Mouse (Mus musculus) midbrain, embryonic 10.5 days (tissue): ENCODE measurements around the gene Syna. TPM values are rescaled to one million over a fixed set of nuclear protein-coding genes. Genes with fewer than 3 reads are reported as not detected.

Experiments used
- DNase-seq: peaks from one replicate; pipeline ENCODE4 v3.0.0-alpha.2; 2017; ENCODE audit warnings: low spot score
- H3K27ac ChIP-seq: fragments of 300-500 bp; sonication (generic); replicated peaks from 2 replicates; pipeline ENCODE4 v1.5.1; 2016; ENCODE audit warnings: mild to moderate bottlenecking
- H3K27me3 ChIP-seq: fragments of 300-500 bp; sonication (generic); 2 replicates; pipeline ENCODE4 v1.6.1; 2016; ENCODE audit warnings: low read depth, mild to moderate bottlenecking; ENCODE audit not compliant: poor library complexity, severe bottlenecking
- H3K36me3 ChIP-seq: fragments of 300-500 bp; sonication (generic); 2 replicates; pipeline ENCODE4 v1.6.1; 2016; ENCODE audit warnings: mild to moderate bottlenecking, moderate library complexity
- H3K4me1 ChIP-seq: fragments of 300-500 bp; sonication (generic); 2 replicates; pipeline ENCODE4 v1.6.1; 2016
- H3K4me3 ChIP-seq: fragments of 300-500 bp; sonication (generic); 2 replicates; pipeline ENCODE4 v1.5.1; 2016; ENCODE audit warnings: mild to moderate bottlenecking, moderate library complexity
- H3K9me3 ChIP-seq: fragments of 300-500 bp; sonication (generic); replicated peaks from 2 replicates; pipeline ENCODE4 v1.6.1; 2016; ENCODE audit warnings: mild to moderate bottlenecking
- WGBS: fragments of 180-500 bp; shearing (Covaris S2); methylation state at CpG from one replicate; pipeline ENCODE4 v1.1.7; 2016; 5-methylcytosine and 5-hydroxymethylcytosine counted together
- polyA plus RNA-seq: library from polyadenylated mRNA; unstranded; fragments of >200 nt; fragmentation: Nextera tagmentation; extraction: Ambion mirVana; gene quantifications from 2 replicates; pipeline ENCODE4 v1.2.1, GENCODE M21; 2016

Gene Syna
- polyA plus RNA-seq, 1 experiment from 2014 or later = 0.09 TPM

DNA sequence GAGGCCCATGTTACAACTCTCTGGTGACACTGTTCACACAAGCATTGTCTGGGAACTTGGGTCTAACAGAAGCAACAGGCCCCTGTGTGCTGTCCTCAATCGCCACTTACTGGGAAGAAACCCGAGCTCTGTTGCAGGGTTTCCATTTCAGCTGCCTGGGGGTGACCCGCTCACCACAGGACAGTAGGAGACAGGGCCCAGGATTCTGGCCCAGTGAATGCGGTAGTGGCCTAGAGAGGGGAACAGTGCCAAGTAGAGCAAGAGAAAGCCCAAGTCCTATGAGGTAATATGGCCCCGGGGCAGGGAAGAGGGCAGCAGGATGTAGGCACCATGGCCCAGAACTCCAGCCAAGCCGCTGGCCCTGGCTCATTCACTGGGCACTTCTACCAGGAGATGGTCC, 19.1 kb downstream of the Syna start:
- Histone ChIP-seq H3K36me3 (peaks cover 30% of the 10 kb centered on the region), H3K4me3 (no peak overlapping the region), H3K27me3 (no peaks in the 10 kb centered on the region), H3K27ac (no peak overlapping the region), H3K4me1 (peaks cover 43% of the 10 kb centered on the region), H3K9me3 (no peaks in the 10 kb centered on the region; the same call in 1 of the 2 replicates)
- no peak for DNase-seq
- 82% methylated on average over 6 of the region's 6 CpGs for WGBS

DNA sequence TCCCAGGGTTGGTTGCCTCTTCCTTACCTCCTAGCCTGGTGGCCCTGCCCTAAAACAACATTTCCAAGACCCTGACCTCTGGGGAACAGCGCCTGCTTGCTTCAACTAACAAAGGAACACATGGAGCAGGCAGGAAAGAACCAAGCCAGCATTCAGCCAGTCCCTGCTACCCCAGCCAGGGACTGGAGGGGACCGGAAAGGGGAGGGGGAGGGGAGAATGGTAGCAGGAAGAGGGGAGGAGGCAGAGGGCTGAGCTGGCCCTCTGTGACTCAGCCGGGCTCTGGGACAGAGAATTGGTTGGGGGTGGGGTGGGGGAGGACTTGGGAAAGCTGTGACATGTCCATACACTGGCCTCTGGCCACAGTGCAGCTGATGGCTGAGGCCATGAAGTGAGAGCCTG, 20.1 kb downstream of the Syna start:
- Histone ChIP-seq H3K4me3 (no peak overlapping the region), H3K27me3 (no peaks in the 10 kb centered on the region), H3K36me3 (peaks cover 36% of the 10 kb centered on the region), H3K4me1 (peaks cover 43% of the 10 kb centered on the region), H3K27ac (peak overlapping the region; percentile 39), H3K9me3 (no peaks in the 10 kb centered on the region; the same call in 1 of the 2 replicates)
- peak; percentile 66 for DNase-seq
- WGBS = 11% methylated on average over 3 of the region's 3 CpGs

GRCm38 (mm10) chr5:134536036-134536435, 23.9 kb downstream of the Syna start:
- no peak for DNase-seq

GRCm38 (mm10) chr5:134532417-134532816, 27.6 kb downstream of the Syna start:
- H3K27ac ChIP-seq = no peak overlapping the region
- no peak for DNase-seq
- no peaks in the 10 kb centered on the region for H3K27me3 ChIP-seq
- H3K4me1 ChIP-seq = peaks cover 16% of the 10 kb centered on the region
- H3K36me3 ChIP-seq = peaks cover 68% of the 10 kb centered on the region
- 97% methylated on average over 6 of the region's 6 CpGs for WGBS
- no peak overlapping the region for H3K4me3 ChIP-seq
- H3K9me3 ChIP-seq = no peaks in the 10 kb centered on the region

More at GRCm38 (mm10) chr5:134536036-134536435, 23.9 kb downstream of the Syna start:
- peaks cover 20% of the 10 kb centered on the region for H3K4me1 ChIP-seq
- 94% methylated on average over 6 of the region's 6 CpGs for WGBS
- no peaks in the 10 kb centered on the region for H3K27me3 ChIP-seq
- H3K27ac ChIP-seq = no peak overlapping the region
- no peak overlapping the region for H3K4me3 ChIP-seq
- H3K36me3 ChIP-seq = peaks cover 70% of the 10 kb centered on the region
- H3K9me3 ChIP-seq = no peaks in the 10 kb centered on the region; the same call in 1 of the 2 replicates

DNA sequence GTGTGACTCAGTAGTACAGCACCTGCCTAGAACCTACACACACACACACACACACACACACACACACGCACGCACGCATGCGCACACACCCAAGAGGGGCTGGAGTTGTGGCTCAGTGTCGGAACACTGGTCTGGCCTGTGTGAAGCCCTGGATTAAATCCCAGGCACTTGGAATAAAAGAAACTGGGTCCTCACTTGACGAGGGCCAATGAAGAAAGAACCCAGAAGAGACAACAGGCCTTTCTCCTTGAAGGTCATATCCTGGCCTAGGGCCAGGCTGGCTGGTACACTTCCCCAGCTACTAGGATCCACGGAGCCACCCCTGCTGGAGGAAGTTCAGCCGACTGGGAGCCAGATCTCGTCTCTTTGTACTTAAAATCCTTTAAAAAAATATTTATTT, 28.4 kb downstream of the Syna start:
- peaks cover 16% of the 10 kb centered on the region for H3K4me1 ChIP-seq
- H3K36me3 ChIP-seq = peaks cover 65% of the 10 kb centered on the region
- DNase-seq = no peak
- H3K9me3 ChIP-seq = no peaks in the 10 kb centered on the region
- H3K27me3 ChIP-seq = no peaks in the 10 kb centered on the region
- WGBS = 92% methylated on average over 9 of the region's 9 CpGs
- no peak overlapping the region for H3K27ac ChIP-seq
- H3K4me3 ChIP-seq = no peak overlapping the region

DNA sequence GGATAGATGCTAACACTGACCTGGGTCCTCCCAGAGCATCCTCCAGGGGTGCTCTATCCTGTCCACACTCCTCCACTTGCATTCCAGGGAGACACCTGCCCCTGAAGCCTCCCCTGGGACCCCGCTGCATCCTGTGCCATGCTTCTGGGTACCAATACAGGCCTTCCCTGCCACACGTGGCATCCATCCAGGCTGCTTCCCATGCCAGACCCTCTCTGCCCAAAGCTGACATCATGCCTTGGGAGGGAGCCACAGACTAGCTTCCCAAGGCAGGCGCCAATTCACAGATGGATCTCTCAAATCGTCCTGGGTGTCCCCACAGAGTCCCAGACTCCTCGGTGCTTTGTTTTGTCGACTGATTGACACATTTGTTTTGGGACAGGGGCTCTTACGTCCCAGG, 29.1 kb downstream of the Syna start:
- WGBS = 80% methylated on average over 7 of the region's 7 CpGs

GRCm38 (mm10) chr5:134528488-134528887, 31.5 kb downstream of the Syna start:
- Histone ChIP-seq H3K4me3 (no peak overlapping the region), H3K36me3 (peaks cover 71% of the 10 kb centered on the region), H3K27ac (no peak overlapping the region), H3K4me1 (peaks cover 16% of the 10 kb centered on the region), H3K9me3 (no peaks in the 10 kb centered on the region), H3K27me3 (no peaks in the 10 kb centered on the region)
- 39% methylated on average over 9 of the region's 9 CpGs for WGBS
- DNase-seq = no peak

More for the DNA sequence above, 29.1 kb downstream of the Syna start:
- Histone ChIP-seq H3K27me3 (no peaks in the 10 kb centered on the region), H3K4me1 (peaks cover 16% of the 10 kb centered on the region), H3K36me3 (peaks cover 73% of the 10 kb centered on the region), H3K27ac (no peak overlapping the region), H3K9me3 (no peaks in the 10 kb centered on the region), H3K4me3 (no peak overlapping the region)
- no peak for DNase-seq

DNA sequence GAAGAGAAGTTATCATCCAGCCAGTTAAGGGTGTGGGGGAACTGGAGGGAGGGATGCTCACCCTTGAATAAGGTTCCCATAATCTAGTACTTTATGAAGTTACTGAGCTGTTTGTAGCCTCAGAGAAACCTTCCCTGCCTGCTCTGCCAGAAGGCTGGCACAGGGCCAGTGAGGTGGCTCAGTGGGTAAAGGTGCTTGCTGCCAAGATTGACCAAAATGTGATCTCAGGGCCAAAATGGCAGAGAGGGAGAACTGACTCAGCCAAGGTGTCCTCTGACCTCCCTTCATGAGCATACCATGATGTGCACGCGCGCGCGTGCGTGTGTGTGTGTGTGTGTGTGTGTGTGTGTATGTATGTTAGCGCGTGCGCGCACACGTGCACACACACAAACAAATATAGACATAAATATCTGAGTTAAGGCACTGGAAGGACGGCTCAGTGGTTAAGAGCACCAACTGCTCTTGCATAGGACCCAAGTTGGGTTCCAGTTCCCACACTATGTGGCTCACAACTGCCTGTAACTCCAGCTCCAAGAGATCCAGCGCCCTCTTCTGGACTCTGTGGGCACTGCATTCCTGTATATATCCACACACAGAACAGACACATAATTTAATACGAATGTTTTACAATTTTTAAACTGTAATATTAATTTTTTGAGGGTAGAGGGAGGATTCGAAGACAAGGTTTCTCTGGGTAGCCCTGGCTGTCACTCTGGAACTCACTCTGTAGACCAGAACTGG, 33.8 kb downstream of the Syna start:
- no peaks in the 10 kb centered on the region for H3K9me3 ChIP-seq
- DNase-seq = no peak
- no peaks in the 10 kb centered on the region for H3K27me3 ChIP-seq
- 91% methylated on average over 15 of the region's 15 CpGs for WGBS
- peaks cover 71% of the 10 kb centered on the region for H3K36me3 ChIP-seq
- no peak overlapping the region for H3K4me3 ChIP-seq
- H3K4me1 ChIP-seq = peaks cover 16% of the 10 kb centered on the region
- no peak overlapping the region for H3K27ac ChIP-seq

DNA sequence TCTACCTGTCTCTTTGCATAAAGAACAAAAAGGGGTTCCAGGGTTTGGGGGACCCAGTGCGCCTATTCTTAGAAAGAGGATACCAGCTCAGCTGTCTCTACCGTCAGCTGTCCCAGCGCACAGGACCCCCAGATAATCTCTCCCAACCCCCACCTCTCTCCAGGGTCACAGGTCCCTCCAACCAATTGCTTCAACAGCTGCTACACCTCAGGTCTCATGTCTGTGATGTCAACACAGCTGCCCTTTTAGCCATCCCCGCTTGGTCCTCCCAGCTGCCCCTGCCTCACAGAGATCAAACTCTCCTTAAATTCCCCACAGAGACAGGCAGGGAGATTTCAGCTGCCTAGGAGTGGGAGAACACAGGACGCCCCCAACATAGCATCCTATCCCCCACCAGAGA, 36.2 kb downstream of the Syna start:
- no peaks in the 10 kb centered on the region for H3K27me3 ChIP-seq
- H3K9me3 ChIP-seq = no peaks in the 10 kb centered on the region
- no peak for DNase-seq
- 92% methylated on average over 5 of the region's 5 CpGs for WGBS
- no peak overlapping the region for H3K4me3 ChIP-seq
- H3K27ac ChIP-seq = no peak overlapping the region
- H3K36me3 ChIP-seq = peaks cover 74% of the 10 kb centered on the region
- peaks cover 11% of the 10 kb centered on the region for H3K4me1 ChIP-seq

DNA sequence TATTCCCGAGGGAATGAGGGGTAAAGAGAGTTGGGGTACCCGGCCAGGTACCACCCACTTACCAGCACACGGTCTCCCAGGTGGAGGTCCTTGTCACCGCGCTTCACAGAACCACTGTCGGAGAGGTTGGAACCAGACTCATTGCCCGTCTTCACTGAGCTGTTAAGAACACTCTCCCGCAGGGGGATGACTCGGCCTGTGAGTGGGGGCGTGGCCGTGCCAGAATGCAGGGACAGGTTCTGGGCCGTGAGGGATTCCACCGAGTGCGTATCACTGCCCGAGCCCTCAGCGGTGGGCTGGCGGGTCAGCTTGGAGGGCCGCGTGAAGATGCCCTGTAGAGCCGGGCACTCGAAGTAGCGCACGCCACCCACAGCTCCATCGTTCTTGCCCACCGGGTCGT, 37.4 kb downstream of the Syna start:
- Histone ChIP-seq H3K4me1 (no peaks in the 10 kb centered on the region), H3K4me3 (no peak overlapping the region), H3K27me3 (no peaks in the 10 kb centered on the region), H3K36me3 (peaks cover 83% of the 10 kb centered on the region), H3K27ac (no peak overlapping the region), H3K9me3 (no peaks in the 10 kb centered on the region)
- 92% methylated on average over 26 of the region's 26 CpGs for WGBS
- no peak for DNase-seq

GRCm38 (mm10) chr5:134521806-134522205, 38.2 kb downstream of the Syna start:
- Histone ChIP-seq H3K4me1 (no peaks in the 10 kb centered on the region), H3K27ac (no peak overlapping the region), H3K36me3 (peaks cover 88% of the 10 kb centered on the region), H3K9me3 (no peaks in the 10 kb centered on the region), H3K27me3 (no peaks in the 10 kb centered on the region), H3K4me3 (no peak overlapping the region)
- no peak for DNase-seq
- WGBS = 90% methylated on average over 7 of the region's 7 CpGs

GRCm38 (mm10) chr5:134521131-134521530, 38.8 kb downstream of the Syna start:
- H3K27ac ChIP-seq = no peak overlapping the region
- H3K4me1 ChIP-seq = no peaks in the 10 kb centered on the region
- no peaks in the 10 kb centered on the region for H3K27me3 ChIP-seq
- H3K36me3 ChIP-seq = peaks cover 88% of the 10 kb centered on the region
- H3K9me3 ChIP-seq = no peaks in the 10 kb centered on the region; the same call in 1 of the 2 replicates
- WGBS = 96% methylated on average over 2 of the region's 2 CpGs
- no peak for DNase-seq
- H3K4me3 ChIP-seq = no peak overlapping the region

- H3K9me3 ChIP-seq = no peaks in the 10 kb centered on the region; the same call in 1 of the 2 replicates
- no peak for DNase-seq
- no peaks in the 10 kb centered on the region for H3K4me1 ChIP-seq
- H3K27ac ChIP-seq = no peak overlapping the region
- WGBS = 92% methylated on average over 4 of the region's 4 CpGs
- H3K27me3 ChIP-seq = no peaks in the 10 kb centered on the region
- H3K4me3 ChIP-seq = no peak overlapping the region
- H3K36me3 ChIP-seq = peaks cover 88% of the 10 kb centered on the region
Measured at GRCm38 (mm10) chr5:134520120-134520519, 39.9 kb downstream of the Syna start.
